Mouse (Mus musculus) kidney, adult 9 months (tissue): ENCODE measurements around the gene Wnk2.

Experiments
- DNase-seq: peaks from one replicate; pipeline ENCODE4 v3.0.0; 2022

Wnk2 gene

DNA sequence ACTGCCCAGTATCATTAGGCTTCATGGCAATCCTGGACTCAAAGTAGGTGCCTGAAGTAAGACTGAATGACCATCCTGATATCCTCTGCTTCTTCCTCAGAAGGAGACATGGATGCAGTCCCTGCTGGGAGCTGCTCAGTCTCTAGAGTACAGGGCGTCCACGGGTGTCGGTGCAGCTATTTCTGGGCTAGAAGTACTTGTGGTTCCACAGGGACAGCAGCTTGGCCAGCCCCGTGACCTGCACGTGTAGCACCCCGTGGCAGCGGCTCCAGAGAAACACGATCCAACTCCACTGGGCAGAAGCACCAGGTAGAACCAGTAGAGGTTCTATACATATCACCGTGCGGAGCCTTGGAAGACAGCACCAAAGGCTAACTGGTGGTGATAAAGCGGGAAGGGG lies 13.3 kb downstream of the Wnk2 start:
- no peak for DNase-seq

- DNase-seq = peak; percentile 79
Measured at GRCm38 (mm10) chr13:49133125-49133524, 14.7 kb downstream of the Wnk2 start.

DNA sequence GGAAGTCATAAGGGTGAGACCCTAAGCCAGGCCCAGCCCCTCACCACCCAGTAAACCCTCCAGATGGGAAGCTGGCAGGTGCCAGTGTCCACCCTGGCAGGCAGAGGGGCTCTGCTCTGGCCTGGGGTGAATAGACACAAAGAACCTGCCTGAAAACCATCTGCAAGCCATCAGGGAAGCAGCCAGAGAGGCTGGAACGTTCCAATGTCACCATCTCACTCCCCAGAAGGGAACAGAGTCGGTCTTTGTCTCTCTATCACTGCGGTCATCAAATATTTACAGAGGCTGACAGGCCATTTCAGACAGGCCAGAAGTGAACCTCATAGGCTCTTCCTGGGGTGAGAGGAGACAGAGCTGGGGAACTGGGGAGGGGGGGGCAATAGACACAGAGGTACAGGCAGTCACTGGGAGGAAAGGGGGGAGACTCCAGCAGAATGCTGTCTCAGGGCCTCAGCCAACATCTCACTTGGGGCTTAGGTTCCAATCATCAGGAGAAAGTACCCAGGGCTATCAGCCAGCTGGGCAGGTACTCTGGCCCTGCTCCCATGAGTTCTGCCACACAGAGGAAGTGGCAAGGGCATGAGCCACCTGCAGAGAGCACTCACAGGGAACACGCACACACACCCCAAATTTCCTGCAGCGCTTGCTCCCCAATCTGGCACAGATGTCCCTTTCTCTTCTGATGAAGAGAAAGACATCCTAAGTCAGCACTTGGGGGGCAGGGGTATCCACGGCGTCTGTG lies 15.7 kb downstream of the Wnk2 start:
- no peak for DNase-seq

- DNase-seq = no peak
Measured at GRCm38 (mm10) chr13:49131342-49131855, 16.4 kb downstream of the Wnk2 start.

DNA sequence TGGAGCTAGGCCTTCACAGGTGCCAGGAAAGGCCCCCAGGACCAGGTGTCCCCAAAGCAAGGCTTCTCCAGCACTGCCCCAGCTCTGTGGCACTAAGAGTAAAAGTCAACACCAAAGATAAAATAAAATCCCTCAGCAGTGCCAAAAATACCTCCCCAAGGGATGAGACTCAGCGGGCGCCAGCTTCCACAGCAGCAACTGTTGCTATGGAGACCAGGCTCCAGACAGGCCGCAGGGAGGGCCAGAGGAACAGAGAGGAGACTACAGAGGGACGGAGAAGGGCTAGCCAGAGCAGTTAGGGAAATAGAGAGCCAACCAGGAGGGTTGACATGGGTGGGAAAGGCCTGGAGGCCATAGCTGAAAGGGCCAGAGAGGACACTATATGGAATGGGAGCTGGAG lies 18.0 kb downstream of the Wnk2 start:
- DNase-seq = no peak

DNA sequence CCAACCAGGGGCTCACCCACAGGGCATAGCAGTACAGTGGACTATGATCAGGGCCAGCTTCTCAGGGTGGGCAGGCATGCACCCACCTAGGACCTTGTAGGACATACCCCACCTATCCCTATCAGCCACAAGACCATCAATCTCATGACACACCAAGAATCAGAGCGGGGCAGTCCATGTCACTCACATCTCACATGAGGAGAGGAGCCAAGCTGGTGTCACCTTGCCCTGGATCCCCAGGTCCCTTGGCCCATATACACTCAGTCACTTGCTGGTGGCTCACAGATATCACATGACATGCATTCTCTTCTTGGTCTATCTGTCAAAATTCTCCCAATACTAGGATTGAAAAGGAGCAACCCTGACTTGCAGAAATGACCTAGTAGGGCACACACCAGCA lies 18.7 kb downstream of the Wnk2 start:
- no peak for DNase-seq

DNA sequence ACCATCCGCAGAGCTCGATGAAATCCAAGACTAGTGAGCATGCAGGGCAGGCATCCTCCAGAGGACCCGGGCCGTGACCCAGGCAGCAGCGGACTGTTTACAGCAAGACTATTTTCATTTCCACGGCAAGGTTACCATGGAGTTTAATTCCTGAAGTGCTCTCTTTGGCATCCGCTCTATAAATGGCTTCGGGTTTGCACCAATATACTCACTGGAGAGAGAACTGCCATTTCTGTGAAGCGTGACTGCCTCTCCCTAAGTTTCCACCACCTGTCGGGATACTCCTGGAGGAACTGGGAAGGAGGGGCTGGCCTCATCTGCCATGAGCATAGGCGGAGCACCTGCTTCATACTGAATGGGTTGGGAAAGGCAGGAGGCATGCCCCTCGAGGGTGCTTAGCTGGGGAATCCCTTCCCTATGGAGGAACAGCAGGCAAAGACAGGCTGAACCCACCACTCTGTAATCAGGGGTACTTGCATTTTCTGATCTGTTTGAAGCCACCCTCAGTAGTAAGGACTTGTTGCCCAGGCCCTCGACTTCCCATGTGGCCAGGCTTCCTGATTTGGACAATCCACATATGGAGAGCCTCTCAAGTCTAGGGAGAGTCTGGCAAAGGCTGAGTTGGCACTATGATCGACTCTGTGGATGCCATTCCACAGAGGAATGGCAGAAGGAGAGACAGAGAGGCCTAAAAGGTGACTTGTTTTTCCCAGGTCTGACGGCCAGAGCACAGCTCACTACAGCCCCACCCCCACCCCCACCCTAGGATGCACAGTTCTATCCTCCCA lies 19.8 kb downstream of the Wnk2 start:
- DNase-seq = no peak

DNA sequence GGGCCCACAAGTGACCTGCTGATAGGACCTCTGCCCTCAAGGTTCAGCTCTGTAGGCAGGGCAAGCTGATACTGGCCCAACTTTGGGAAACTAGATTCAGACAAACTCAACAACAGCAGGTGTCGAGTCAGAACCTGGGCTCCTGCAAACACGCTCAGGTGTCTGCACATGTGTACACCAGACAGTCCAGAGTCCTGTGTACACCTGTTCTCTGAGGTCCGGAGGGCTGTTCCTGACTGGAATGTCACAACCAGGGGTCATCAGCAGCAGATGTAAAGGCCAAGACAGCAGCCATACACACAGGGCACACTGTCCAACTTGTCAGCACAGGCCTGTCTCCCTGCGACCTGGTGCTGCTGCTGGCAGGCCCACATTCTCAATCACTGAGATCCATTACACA lies 25.7 kb downstream of the Wnk2 start:
- DNase-seq = no peak

DNA sequence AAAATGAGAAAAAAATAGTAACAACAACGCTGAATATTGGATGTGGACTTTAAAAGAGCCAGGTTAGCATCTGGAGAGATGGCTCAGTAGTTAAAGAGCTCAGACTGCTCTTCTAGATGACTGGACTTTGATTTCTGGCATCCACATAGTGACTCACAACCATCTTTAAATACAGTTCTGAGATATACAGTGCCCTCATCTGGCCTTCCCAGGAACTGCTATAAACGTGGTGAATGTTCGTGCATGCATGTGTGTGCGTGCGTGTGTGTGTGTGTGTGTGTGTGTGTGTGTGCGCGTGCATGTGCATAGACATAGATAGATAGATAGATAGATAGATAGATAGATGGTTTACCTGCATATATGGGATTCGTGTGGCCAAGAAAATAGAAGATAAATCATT lies 30.3 kb downstream of the Wnk2 start:
- DNase-seq = peak; percentile 21

DNA sequence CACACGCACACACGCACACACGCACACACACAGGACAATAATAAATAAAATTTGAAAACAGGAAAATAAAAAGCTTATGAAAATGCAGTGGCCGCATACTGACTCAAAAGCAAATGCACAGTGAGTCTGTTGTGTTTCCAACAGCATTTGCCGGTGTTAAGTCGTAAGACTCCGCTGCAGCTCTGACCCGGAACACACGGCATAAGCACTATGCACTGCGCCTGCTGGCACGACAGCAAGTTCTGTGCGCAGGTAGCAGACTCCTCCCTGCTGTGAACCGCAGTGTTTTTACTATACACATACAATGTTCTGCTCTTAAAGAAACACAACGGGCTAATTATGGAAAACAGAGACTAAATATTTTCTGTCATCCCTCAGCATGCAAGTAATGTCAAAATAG lies 32.9 kb downstream of the Wnk2 start:
- DNase-seq = no peak

DNA sequence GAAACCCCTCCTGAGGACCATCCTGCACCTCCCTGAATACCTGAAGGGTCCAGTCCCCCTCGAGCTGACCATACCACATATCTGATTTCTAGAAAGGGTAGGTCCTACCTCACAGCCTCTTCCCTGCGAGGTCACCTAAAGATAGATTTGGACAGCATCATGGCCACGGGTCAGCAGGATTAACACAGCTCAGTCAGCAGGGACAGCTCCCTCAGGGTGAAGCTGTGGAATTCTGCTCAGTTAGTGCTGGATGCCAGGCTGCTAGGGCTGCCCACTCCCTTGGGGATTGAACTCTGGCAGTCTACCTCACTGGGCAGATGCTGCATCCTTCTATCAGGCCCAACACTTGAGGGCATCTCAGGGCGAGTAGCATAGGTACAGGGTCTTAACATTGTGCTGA lies 33.7 kb downstream of the Wnk2 start:
- no peak for DNase-seq

DNA sequence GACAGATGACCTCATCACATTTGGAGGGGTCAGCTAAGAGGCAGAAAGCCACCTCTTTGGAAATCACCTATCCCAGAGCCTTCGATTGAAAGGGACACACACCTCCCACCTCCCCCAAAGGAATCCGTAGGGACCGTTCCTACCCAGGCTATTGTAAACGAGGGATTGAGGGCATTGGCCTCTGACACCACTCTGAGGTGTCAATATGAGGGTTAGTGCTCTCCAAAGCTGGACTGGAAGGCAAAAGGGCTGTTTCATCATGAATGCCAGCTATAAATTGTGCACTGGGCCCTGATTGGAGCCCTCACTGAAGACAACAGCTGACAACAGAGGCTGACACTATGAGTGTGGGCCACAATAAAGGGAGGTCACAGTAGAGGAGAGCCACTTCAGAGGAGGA lies 34.5 kb downstream of the Wnk2 start:
- DNase-seq = no peak

DNA sequence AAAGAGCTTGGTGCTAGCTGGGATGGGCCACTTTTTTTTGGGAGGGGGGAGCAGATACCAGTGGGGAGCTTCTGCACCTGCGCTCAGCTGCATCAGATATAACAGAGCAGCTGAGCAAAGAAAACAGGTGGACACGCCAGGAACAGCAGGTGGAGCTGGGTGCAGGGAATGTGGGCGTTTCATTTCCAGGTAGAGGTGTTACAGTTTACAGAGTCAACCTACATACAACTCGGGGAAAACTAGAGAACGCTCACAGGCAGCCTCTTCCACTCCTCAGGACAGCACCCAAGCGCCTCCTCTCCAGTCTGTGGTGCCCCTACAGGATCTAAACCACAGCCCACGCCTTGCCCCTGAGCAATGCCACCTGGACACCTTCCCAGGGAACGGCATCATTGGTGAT lies 35.2 kb downstream of the Wnk2 start:
- DNase-seq = no peak

DNA sequence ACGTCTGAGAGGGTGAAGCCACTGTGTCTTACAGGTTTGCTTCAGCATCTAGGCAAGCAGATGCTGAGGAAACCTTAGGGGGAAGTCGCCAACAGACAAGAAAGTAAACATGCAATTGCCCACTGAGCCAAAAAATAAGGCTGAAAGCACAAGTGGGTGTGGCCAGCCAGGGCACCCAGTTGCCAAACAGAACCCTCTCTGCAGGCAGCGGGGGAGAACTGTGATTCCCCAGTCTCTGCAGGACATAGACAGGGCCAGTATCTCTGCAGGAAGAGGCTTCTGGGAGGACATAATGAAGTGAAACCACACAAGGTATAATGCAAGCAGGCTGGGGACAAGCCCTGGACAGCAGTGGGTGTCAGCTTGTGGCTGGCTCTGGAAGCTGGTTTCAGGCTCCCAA lies 38.1 kb downstream of the Wnk2 start:
- DNase-seq = no peak

GRCm38 (mm10) chr13:49108119-49108846 lies 39.5 kb downstream of the Wnk2 start:
- no peak for DNase-seq

DNA sequence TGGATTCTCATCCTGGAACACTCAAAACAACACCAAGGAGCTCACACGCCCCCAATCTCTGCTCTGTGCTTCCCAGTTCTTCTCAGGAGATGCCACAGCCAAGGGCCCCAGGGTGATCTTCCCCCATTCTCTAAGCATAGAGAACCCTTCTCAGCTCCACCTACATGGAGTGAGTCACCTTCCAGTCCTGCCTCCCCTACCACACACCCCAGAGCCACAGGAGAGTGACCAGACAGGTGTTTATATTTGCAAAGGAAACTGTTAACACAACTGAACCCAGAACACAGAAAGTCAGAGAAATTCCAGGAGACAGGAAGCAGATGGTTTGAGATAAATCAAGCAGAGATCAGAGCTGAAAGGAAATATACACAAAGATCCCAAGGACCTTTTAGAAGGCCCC lies 43.9 kb downstream of the Wnk2 start:
- no peak for DNase-seq

DNA sequence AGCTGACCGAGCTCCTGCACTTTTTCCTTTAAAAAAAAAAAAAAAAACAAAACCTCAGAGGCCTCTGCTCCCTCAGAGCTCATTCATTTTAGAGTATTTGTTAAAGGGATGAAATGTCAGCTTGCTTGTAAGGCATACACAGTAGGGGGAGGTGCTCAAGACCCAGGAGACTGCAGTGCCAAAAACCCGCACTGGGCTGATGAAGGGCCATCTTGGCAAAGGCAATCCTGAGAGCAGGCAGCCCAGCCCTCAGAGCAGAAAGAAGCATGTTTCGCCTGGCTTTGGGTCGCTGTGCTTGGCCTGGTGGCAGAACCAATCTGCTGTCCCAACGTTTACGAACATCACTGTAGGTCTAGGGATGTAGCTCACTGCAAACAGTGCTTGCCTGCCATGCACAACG lies 44.6 kb downstream of the Wnk2 start:
- no peak for DNase-seq

DNA sequence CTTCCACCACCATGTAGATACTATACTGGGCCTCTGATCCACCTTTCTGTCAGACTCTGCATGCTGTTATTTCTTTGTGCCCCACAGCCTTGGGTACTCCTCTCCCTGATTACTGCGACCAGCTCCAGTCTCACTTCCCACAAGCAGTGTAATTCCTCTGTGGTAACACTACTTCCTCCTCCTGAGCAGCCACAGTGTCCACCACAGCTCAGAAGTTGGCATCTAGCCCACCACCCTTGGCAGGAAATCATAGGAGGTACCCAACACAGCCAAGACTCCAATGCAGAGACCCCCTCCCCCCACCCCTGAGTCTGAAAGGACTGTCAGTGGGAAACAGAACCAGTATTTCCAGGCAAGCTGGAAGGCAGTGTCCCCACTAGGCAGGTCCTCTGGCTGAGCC lies 47.4 kb downstream of the Wnk2 start:
- no peak for DNase-seq

DNA sequence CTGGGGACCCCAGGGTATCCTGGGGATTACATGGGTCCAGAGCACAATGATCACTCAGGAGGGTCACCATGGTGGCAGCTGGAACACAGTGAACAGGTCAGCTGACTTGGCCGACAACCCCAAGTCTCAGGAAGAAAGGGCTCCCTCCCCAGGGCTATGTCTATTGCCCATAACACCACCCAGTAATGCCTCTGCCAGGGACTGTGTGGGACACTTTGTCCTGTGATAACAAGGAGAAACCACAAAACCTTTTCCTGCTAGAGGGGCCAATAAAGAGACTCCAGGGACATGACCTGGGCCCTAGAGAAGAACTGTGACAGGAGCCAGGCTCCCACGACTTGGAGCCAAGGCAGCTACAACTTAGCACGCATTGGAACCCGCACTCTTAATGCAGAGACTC lies 51.0 kb downstream of the Wnk2 start:
- no peak for DNase-seq

DNA sequence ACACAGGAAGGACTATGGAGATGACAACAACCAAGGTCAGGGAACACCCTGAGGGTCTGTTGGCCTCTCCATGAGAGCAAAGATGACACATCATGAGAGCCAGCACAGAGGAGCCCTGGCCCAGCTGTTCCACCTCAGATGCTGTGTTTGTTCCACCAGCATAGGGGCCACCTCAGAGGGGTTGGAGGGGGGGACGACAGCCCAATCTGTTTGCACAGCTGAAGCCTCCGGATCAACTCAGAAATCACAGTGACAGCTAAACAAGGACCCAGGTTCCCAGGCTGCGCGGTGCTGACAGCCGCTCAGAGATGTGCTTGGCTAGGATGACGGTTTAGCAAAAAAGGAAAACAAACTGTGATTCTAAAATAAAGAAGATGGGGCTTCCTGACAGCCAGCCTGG lies 53.1 kb downstream of the Wnk2 start:
- no peak for DNase-seq

DNA sequence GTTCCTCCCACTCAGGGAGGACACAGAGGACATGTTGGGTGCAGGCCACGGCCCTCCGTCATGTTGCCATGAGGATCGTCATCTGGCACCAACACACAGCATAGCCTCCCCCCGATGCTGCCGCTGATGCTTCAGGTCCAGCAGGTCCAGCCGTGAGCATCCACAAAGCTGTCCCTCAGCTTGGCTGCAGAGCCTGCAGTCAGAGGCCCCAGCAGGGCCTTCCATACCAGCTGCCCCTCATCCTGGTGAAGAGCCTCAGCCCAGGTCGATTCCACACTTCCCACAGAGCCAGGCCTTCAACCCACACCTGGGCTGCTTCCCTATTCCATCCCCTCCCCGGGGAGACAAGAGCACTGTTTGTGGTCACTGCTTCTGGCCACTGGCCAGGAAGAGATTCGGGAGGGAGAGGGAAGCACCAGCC lies 54.3 kb downstream of the Wnk2 start:
- DNase-seq = no peak

DNA sequence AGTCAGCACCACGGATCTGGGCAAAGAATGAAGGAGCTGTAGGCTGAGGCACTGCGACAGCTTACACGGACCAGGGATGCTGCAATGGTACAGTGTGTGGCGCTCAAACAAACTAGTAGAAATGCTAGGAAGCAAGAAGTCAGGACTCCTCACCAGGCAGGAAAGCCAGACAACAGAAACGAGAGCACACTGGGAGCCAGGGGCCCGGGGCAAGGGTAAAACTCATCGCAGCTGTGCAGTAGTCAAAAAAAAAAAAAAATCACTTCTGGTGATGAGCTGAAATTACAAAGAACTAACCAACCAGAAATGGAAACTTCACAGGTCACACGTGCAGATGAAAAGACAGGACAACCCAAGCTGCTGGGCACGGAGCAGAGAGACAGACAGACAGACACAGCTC lies 55.2 kb downstream of the Wnk2 start:
- peak; percentile 9 for DNase-seq

DNA sequence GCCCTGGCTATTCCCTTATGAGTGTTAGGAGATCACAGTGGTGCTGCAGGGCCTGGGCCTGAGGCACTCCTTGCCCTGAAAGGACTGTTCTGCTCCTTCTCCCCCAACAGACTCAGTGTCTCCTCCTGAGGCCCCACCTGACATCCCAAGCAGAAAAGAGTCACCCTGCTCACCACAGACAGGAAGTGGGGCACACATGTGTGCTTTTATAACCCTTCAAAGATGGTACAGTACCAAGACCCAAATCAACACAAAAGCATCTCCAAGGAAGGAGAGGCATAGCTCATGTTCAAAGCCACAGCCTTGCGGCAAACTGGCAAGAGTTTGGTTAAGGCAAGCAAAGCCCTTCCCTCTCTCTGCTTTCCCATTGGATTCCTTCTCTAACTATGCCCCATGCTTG lies 57.6 kb downstream of the Wnk2 start:
- DNase-seq = no peak

- DNase-seq = no peak
Measured at GRCm38 (mm10) chr13:49088874-49089273, 58.9 kb downstream of the Wnk2 start.
